11 mouse cellular contexts compared by ENCODE assay signal in the genomic region with DNA sequence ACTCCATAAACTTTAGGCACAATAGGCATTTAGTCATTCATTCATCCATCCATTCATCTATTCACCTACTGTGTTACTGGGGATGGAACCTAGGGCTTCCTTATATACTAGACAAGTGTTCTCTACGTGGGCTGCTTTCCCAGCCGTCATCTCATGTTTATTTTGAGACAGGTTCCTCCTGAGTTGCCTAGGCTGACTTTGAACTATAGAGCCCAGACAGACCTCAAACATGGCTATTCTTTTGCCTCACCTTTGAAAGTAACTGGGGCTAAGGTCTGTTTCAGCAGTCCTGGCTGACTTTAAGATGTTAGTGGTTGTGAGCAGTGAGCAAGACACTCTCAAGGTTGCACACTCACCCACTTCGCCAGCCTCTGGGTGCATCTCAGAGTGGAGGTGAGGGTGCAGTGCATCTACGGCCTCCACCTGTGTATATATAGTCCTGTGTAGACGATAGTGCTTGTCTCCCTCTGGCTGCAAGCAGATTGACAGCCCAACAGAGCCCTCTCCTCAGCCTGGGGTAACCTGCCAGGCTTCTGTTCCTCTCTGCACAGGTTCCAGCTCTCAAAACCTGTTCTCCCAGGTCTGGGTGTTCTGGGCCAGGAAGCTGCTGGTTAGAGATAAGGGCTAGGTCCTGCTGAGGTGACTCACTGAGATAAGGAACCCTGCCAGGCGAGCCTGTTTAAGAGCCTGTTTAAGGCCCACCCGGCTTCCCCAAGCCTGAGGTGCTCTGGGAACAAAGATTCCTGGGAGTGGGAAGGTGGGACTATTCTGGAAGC. TPM values are rescaled to one million over a fixed set of nuclear protein-coding genes. Genes with fewer than 3 reads are reported as not detected.
DNase-seq lines count a peak whose midpoint lies in the region; ATAC-seq and TF ChIP-seq lines count a peak whose summit lies in the region.
"Had no signal": no experiment of that assay in that cellular context is flagged by ENCODE, and none has a peak within 500 bp of the region (broad histone marks: within the 10 kb centered on the region; RNA-seq: fewer than 3 reads in every experiment).

No protein-coding gene starts in this region.

- H3K9me3 ChIP-seq in liver, embryonic 12.5 days (replicated peaks) = no peaks in the 10 kb centered on the region
- H3K9me3 ChIP-seq: midbrain, embryonic 10.5 days had no signal

- H3K27ac ChIP-seq in gastrocnemius, adult 2 months = peak overlapping the region; percentile 76
- peak overlapping the region; percentile 96 for H3K27ac ChIP-seq in liver, embryonic 12.5 days

- DNase-seq in gastrocnemius, adult 2 months = no peak
- DNase-seq in gastrocnemius, adult 8-10 months (ENCODE audit: low spot score in 2 of 2) = no peak
- peak; percentile 82 for DNase-seq in c-Kit-negative CD71-positive TER-119-positive erythroid progenitor cells, embryonic 14.5 days (ENCODE audit: low read depth, low spot score)
- DNase-seq in neural tube, embryonic 10.5 days (ENCODE audit: extremely low spot score, low spot score) = no peak
- DNase-seq in ovary, postnatal 10 days (ENCODE audit: low spot score) = no peak
- DNase-seq: cerebellum, postnatal 14 days had no signal

- intact Hi-C loops in gastrocnemius, adult 2 months (cut with DNase I) = no loop called here

- no peak for TF ChIP-seq CTCF in gastrocnemius, adult 2 months (IDR thresholded peaks at IDR 0.05)

- H3K4me1 ChIP-seq in liver, embryonic 12.5 days = peaks cover 98% of the 10 kb centered on the region
- H3K4me1 ChIP-seq: midbrain, embryonic 10.5 days had no signal

- H3K36me3 ChIP-seq in liver, embryonic 12.5 days = peaks cover 71% of the 10 kb centered on the region

- no peaks in the 10 kb centered on the region for H3K27me3 ChIP-seq in liver, embryonic 12.5 days (replicated peaks)

- H3K4me3 ChIP-seq in gastrocnemius, adult 2 months = no peak overlapping the region
- peak overlapping the region; percentile 34 for H3K4me3 ChIP-seq in liver, embryonic 12.5 days
- H3K4me3 ChIP-seq: midbrain, embryonic 10.5 days had no signal

- peak overlapping the region; percentile 73 for H3K9ac ChIP-seq in liver, embryonic 12.5 days

- 20% methylated on average over 7 of the region's 7 CpGs for WGBS in liver, embryonic 12.5 days (ENCODE audit: insufficient replicate concordance)

- ATAC-seq in liver, embryonic 12.5 days = peak; percentile 95
- ATAC-seq in megakaryocyte-erythroid progenitor cell, adult 5-6 weeks (replicated peaks; ENCODE audit: low FRiP score, low TSS enrichment, poor library complexity, severe bottlenecking) = peak; percentile 93
- ATAC-seq in monocyte, adult 5-6 weeks (replicated peaks; ENCODE audit: insufficient number of reproducible peaks, low FRiP score, low TSS enrichment, poor library complexity, severe bottlenecking) = no peak
- ATAC-seq: activated CD4-positive, CD25-positive, alpha-beta regulatory T cell, adult 4 months had no signal

- peak overlapping the region; percentile 67 for H3K4me2 ChIP-seq in liver, embryonic 12.5 days

RNA-seq across cellular contexts. Expression of a gene that starts 32.3 kb away (rescaled TPM):
- total RNA-seq in gastrocnemius, adult 2 months (2021) = 10 to 100 TPM; 53.1 to 88.8 TPM
- 10 to 100 TPM; 60.0 to 79.0 (median 75.1) TPM for total RNA-seq in gastrocnemius, adult 8-10 months (2022)
- 44.3 and 45.0 TPM in 2 replicates for polyA plus RNA-seq in liver, embryonic 12.5 days (2016; fragmentation: Nextera tagmentation; extraction: Ambion mirVana)
- 42.3 and 63.0 TPM in 2 replicates for total RNA-seq in megakaryocyte-erythroid progenitor cell, adult 5-6 weeks (2014; fragmentation: Nextera tagmentation)
- total RNA-seq in megakaryocyte-erythroid progenitor cell, adult 5-6 weeks (2017) = 49.9 and 52.6 TPM in 2 replicates
- 33.4 to 56.9 TPM (median 45.7 TPM) in 3 replicates for total RNA-seq in monocyte, adult 5-6 weeks (2017)

RNA-seq across cellular contexts. Expression of a gene that starts 42.6 kb away (rescaled TPM):
- total RNA-seq in gastrocnemius, adult 2 months (2021) = 10 to 100 TPM in 1 of 2 experiments, 1 to 10 TPM in 1; 8.8 to 11.0 TPM
- 10 to 100 TPM in 1 of 4 experiments, 1 to 10 TPM in 3; 7.7 to 11.2 (median 8.4) TPM for total RNA-seq in gastrocnemius, adult 8-10 months (2022)
- 27.4 and 27.9 TPM in 2 replicates for polyA plus RNA-seq in liver, embryonic 12.5 days (2016; fragmentation: Nextera tagmentation; extraction: Ambion mirVana)
- 36.0 and 40.6 TPM in 2 replicates for total RNA-seq in megakaryocyte-erythroid progenitor cell, adult 5-6 weeks (2014; fragmentation: Nextera tagmentation)
- total RNA-seq in megakaryocyte-erythroid progenitor cell, adult 5-6 weeks (2017) = 32.4 and 36.6 TPM in 2 replicates
- 12.7 to 15.4 TPM (median 14.8 TPM) in 3 replicates for total RNA-seq in monocyte, adult 5-6 weeks (2017)
